Mouse (Mus musculus) gonadal fat pad, adult 2 months (tissue): ENCODE results near the gene B630019K06Rik. TPM values are rescaled to one million over a fixed set of nuclear protein-coding genes. Genes with fewer than 3 reads are reported as not detected.
"Not testable (repeated sequence)": the region's sequence is repeated elsewhere in the genome, so short reads cannot be mapped to it uniquely, and the experiment has no call there.

ENCODE experiments used
- DNase-seq: peaks from one replicate; pipeline ENCODE4 v3.0.0-alpha.2; 2012; ENCODE audit warnings: low read depth
- polyA plus RNA-seq: library from polyadenylated mRNA; depleted of rRNA; stranded (reverse); fragments of >200 nt; gene quantifications from 2 replicates; pipeline ENCODE4 v1.2.3, GENCODE M21; 2012; rRNA removed

The B630019K06Rik gene
- polyA plus RNA-seq, result 0.95 and 2.0 TPM in 2 replicates

GRCm38 (mm10) chrX:8892343-8893155 is at the start of gene B630019K06Rik:
Gene B630019K06Rik (plus strand): TSS chrX:8892382.
- no peak for DNase-seq

GRCm38 (mm10) chrX:8843694-8844093 is 48.5 kb upstream of the B630019K06Rik start, which contains the start of gene Gm6592:
Gene Gm6592 (plus strand): TSS chrX:8843994.
- DNase-seq, result no peak

GRCm38 (mm10) chrX:8852486-8852885 is 39.7 kb upstream of the B630019K06Rik start:
- DNase-seq, result no peak

- not testable (repeated sequence) for DNase-seq
Observed at GRCm38 (mm10) chrX:8864331-8864730, 27.9 kb upstream of the B630019K06Rik start.

- not testable (repeated sequence) for DNase-seq
Observed at GRCm38 (mm10) chrX:8873953-8874352, 18.2 kb upstream of the B630019K06Rik start, which contains the start of gene Gm5751. Gene Gm5751 (plus strand): TSS chrX:8874253.

GRCm38 (mm10) chrX:8884336-8884735 is 7.8 kb upstream of the B630019K06Rik start:
- no peak for DNase-seq

GRCm38 (mm10) chrX:8891975-8892342 is 223 bp upstream of the B630019K06Rik start:
- no peak for DNase-seq

- DNase-seq, result no peak
Observed at GRCm38 (mm10) chrX:8893182-8893651, 1.0 kb downstream of the B630019K06Rik start.

GRCm38 (mm10) chrX:8900823-8901222 is 8.6 kb downstream of the B630019K06Rik start:
- no peak for DNase-seq

GRCm38 (mm10) chrX:8901906-8902472 is 9.8 kb downstream of the B630019K06Rik start:
- DNase-seq, result no peak

GRCm38 (mm10) chrX:8921080-8921479 is 28.9 kb downstream of the B630019K06Rik start:
- no peak for DNase-seq

- DNase-seq, result no peak
Observed at GRCm38 (mm10) chrX:8921813-8922607, 29.8 kb downstream of the B630019K06Rik start.

GRCm38 (mm10) chrX:8927308-8927707 is 35.1 kb downstream of the B630019K06Rik start:
- no peak for DNase-seq

- DNase-seq, result no peak
Observed at GRCm38 (mm10) chrX:8944041-8944440, 51.9 kb downstream of the B630019K06Rik start.

Other genes with a start within 250 kb of the B630019K06Rik start
- gene Ssxb8, start 201.5 kb upstream of the B630019K06Rik start, polyA plus RNA-seq, result not detected in 2 replicates
- not detected in 2 replicates for gene Ssx9, start 143.9 kb upstream of the B630019K06Rik start, polyA plus RNA-seq
- gene Ssxb5, start 88.7 kb upstream of the B630019K06Rik start, polyA plus RNA-seq, result not detected in 2 replicates
- gene Gm6592, start 48.4 kb upstream of the B630019K06Rik start, polyA plus RNA-seq, result not detected in 2 replicates
- not detected in 2 replicates for gene Gm5751, start 18.1 kb upstream of the B630019K06Rik start, polyA plus RNA-seq
- not detected in 2 replicates for gene Fthl17b, start 70.6 kb downstream of the B630019K06Rik start, polyA plus RNA-seq
- not detected in 2 replicates for gene Fthl17c, start 84.2 kb downstream of the B630019K06Rik start, polyA plus RNA-seq
- not detected in 2 replicates for gene Fthl17d, start 94.4 kb downstream of the B630019K06Rik start, polyA plus RNA-seq
- not detected in 2 replicates for gene Fthl17e, start 141.1 kb downstream of the B630019K06Rik start, polyA plus RNA-seq
- not detected in 2 replicates for gene Fthl17f, start 170.6 kb downstream of the B630019K06Rik start, polyA plus RNA-seq
- gene 4930402K13Rik, start 212.2 kb downstream of the B630019K06Rik start, polyA plus RNA-seq, result not detected in 2 replicates